Mouse (Mus musculus) erythroid progenitor cell, adult 5-6 weeks (primary cell): Measurements from ENCODE around the gene Naa35. TPM values are rescaled to one million over a fixed set of nuclear protein-coding genes. Genes with fewer than 3 reads are reported as not detected.

Experiments used
- ATAC-seq: replicated peaks from 2 replicates; pipeline ENCODE4 v1.8.0; 2016; ENCODE audit warnings: moderate number of reproducible peaks, mild to moderate bottlenecking, moderate TSS enrichment, inconsistent platforms; ENCODE audit not compliant: poor library complexity, low FRiP score, severe bottlenecking
- total RNA-seq, 2 experiments: library from RNA; stranded (forward) in 1 of 2; stranded (reverse) in 1 of 2; fragments of 150-400 nt in 1 of 2; fragments of 186-747, 209-891 nt in 1 of 2; gene quantifications; 2 replicates each; pipeline versions ENCODE4 v1.2.3 to v1.2.4; 2015 to 2017; ENCODE audit warnings: low replicate concordance in 2 of 2

The Naa35 gene
- total RNA-seq, 2 experiments from 2014 or later, result 28.5 to 47.2 TPM

- ATAC-seq, result no peak
These were observed 41.7 kb downstream of the Naa35 start for GRCm38 (mm10) chr13:59626739-59627138.

DNA sequence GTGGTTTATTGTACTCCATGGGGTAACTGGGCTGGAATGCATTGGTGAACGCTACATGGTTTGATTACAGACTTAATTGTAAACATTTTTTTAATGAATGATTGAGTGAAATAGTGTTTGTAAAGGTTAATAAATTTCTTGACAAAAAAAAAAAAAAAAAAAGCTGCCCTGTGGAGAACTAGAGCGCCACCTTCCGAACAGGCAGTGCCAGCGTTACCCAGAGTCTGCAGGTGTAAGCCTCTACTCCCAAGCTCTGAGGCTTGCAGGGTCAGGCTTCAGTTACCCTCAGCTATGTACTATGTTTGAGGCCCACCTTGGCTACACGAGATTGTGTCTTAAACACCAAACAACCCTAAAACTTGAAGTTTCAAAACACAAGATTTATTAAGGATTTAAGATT lies 49.6 kb downstream of the Naa35 start:
- no peak for ATAC-seq

DNA sequence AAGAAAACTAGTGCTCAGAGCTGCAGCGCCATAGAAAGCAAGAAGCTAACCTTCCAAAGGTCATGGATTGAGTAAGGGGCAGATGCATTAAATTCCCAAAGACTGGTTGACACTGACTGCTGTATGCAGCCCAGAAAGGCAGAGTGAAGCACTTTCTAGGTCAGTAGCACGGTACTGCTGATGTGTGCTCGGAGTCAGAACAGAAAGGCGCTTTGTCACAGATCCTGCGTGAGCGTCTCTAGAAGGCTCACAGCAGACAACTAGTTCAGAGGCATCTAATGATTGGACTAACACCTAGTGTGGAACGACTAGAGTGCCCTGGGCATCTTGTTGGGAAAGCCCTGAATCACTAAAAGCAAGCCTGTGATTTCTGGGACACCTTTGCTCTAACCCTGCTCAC lies 52.7 kb downstream of the Naa35 start:
- ATAC-seq, result no peak

DNA sequence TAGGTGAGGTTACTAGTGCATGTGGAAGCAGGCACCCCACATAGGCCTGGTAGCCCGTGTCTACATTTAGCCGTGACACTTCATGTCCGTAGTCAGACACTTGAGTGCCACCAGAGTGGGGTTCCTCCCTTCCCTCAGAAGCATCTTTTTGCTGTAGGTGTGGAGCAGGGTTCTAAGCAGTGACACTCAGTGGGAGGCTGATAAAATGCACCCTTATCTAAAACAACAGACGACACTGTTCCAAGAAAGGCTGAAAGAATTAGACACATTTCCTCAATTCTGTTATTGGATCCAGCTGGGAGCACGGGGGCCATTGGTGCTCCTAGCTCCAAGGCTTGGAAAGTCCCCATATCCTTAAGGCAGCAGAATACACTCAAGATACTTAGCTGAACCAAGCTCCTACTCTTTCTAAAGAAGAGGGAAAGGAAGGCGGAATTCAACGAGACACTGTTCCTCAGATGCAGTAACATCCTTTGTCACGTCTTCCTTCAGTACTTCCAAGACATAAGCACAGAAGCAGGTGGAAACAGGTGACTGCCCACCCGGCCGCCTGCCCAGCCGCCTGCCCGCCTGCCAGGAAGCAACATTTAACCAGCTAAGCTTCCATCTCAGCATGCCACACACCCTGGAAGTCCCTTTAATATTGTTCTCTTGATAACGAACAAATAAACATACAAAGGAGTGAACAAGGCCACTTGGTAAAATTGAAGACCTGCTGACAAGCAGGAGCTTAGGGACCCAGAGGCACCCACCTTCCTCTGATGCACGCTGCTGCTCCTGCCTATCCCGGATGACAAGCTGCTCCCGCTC lies 54.5 kb downstream of the Naa35 start:
- ATAC-seq, result peak; percentile 26; the same call in 1 of the 2 replicates

DNA sequence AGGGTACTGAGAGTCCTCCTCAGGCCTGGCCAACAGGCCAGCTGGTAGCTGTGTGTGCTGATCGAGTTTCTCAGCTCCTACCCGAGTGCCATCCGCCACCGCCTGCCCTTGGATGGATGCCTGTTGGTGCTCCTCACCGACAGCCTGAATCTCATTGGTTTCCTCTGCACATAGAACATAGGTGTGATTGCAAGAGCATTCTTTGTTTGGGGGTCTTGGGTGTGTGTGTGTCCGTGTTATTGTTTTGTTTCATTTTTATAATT lies 55.0 kb downstream of the Naa35 start:
- ATAC-seq, result no peak

GRCm38 (mm10) chr13:59642818-59643217 lies 57.8 kb downstream of the Naa35 start:
- peak; percentile 82 for ATAC-seq

- no peak for ATAC-seq
These were observed 60.4 kb downstream of the Naa35 start for GRCm38 (mm10) chr13:59645491-59645890.

- no peak for ATAC-seq
These were observed 61.7 kb downstream of the Naa35 start for GRCm38 (mm10) chr13:59646674-59647244.

DNA sequence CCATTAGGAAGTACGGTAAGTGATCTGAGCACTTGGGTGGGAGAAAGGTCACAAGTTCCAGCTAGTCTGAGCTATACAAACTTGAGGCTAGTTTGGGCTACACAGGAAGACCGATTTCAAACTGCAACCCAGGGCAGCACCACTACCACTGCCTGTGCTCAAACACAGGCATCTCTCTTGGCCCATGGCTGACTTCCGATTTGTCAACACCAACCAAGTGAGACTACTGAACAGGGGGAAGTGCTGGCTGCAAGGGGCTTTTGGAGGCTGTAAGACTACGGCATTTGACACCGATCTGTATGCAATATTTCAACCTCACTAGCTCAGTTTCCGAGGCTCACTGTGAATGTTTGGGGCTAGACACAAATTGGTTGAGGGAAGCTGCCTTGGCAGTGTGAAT lies 62.4 kb downstream of the Naa35 start:
- ATAC-seq, result no peak

DNA sequence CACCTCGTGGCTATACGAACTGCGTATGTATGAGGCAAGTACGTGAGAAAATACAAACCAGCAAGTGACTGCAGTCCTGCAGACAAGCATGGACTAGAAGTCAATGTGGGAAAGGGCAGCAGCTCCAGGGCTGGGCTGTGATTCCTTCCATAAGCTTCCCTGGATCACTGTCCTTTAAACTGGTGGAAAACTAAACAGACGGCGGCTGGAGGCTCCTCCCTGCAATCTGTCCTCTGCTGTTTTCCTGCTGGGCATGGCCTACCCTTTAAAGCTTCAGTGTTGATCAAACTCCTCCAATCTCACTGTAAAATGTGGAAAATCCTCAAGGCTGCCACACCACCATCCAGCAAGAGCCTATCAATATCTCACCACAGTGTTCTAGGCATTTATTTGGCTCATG lies 63.5 kb downstream of the Naa35 start:
- no peak for ATAC-seq

GRCm38 (mm10) chr13:59649781-59650180 lies 64.7 kb downstream of the Naa35 start:
- no peak for ATAC-seq

DNA sequence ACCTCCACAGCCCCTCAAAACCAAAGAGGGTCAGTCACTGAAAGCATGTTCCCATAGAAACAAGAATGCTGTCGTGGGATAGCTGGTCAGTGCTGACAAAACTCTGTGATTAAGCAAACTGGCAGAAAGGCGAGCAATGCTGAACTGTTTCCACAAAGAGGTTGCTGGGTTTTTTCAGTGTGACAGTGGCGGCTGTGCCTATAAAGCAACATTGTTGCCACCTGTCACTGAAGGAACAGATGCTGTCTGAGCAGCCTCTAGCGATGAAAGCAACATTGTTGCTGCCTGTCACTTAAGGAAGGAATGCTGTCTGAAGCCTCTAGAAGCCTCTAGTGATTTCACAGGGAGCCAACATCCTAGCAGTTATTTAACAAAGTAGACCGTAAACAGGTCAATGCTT lies 67.6 kb downstream of the Naa35 start:
- no peak for ATAC-seq

DNA sequence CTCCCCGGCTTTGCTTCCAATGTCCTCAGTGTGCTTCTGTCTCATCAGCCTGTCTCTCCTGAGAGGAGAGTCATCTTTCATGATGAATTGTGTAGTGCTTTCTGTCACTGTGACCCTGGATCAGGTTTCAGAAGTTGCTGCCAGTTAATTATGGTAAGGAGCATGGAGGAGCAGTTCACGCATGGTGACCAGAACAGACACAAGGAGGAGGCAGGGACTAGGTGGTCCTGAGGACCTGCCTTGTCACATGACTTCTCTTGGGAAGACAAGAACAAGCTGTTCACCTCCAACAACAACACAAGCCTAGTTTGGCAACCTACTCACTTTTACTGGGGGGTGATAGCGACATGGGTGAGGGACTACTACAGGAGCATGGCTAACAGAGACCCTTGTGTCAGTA lies 68.1 kb downstream of the Naa35 start:
- ATAC-seq, result no peak

DNA sequence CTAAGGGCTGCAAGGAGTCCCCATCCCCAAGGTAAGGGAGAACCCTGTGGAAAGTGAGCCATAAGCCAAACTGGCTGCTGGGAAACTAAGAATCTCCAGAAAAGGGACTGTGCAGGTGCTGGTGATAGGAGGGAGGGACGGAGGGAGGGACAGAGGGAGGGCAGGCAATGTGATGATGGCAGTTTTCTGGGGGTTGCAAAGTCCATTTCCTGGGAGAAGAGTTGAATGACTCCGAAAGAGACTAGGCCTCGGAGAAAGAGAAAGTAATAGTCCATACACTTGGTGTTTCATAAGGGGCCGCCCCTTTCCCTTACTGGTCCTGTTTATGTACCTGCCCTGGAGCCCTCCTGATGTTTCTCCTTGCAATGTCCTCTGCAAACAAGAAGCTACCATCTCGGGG lies 69.4 kb downstream of the Naa35 start:
- ATAC-seq, result no peak

DNA sequence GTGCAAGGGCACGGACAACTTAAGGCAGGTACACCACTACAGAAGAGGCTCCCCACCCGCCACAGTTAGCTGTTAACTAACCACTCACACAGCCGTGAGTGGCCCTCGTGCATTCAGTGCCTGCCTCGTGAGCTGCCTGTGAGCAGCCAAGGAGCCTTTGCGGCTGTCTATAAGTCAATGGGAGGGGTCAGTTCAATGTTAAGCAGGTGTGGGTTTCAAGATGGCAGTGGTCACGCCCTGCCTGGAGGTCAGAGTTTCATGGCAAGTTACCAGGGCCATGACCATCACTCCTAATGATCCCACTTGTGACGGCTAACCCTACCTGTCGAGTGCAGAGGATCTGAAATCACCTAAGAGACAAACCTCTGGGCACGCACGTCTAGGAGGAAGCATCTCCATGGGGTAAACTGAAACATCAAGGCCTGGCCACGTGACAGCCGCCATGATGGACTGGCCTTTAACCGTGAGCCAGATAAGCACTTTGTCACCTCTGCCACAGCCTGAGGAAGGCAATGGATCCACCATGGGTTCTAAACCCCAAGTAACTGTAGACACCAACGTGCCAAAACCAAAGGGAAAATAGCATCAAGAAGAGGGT lies 70.8 kb downstream of the Naa35 start:
- no peak for ATAC-seq

GRCm38 (mm10) chr13:59656316-59656832 lies 71.3 kb downstream of the Naa35 start:
- no peak for ATAC-seq

- ATAC-seq, result no peak
These were observed 71.9 kb downstream of the Naa35 start for GRCm38 (mm10) chr13:59656975-59657388.

DNA sequence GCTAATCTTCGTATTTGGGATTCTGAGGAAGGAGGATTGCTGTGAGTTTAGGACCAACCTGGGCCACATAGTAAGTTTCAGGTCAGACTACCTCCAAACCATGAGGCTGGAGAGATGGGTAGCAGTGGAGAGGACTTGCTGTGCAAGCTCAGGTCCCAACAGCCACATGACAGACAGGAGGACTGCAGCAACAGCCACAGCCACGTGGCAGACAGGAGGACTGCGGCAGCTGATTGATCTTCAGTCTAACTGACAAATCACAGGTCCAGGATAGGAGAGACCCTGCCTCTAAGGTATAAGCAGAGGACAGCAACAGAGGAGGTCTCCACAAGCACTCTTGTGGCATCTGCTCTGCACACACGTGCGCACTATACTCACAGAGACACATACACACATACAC lies 72.7 kb downstream of the Naa35 start:
- ATAC-seq, result no peak

- no peak for ATAC-seq
These were observed 75.3 kb downstream of the Naa35 start for GRCm38 (mm10) chr13:59660371-59660770.

GRCm38 (mm10) chr13:59661387-59661786 lies 76.3 kb downstream of the Naa35 start:
- ATAC-seq, result no peak

GRCm38 (mm10) chr13:59661966-59662365 lies 76.9 kb downstream of the Naa35 start:
- ATAC-seq, result no peak
